Mouse (Mus musculus) limb, embryonic 13.5 days (tissue): ENCODE data around the gene Alpk3. TPM values are rescaled to one million over a fixed set of nuclear protein-coding genes. Genes with fewer than 3 reads are reported as not detected.

Experiments
- polyA plus RNA-seq: library from polyadenylated mRNA; unstranded; fragments of >200 nt; fragmentation: Nextera tagmentation; extraction: Ambion mirVana; gene quantifications from 2 replicates; pipeline ENCODE4 v1.2.1, GENCODE M21; 2015

Alpk3 gene
- polyA plus RNA-seq, 1 experiment from 2014 or later = 2.4 TPM

Other genes starting within 250 kb of the Alpk3 start
- gene Iqgap1, start 231.6 kb upstream of the Alpk3 start, polyA plus RNA-seq = 50.1 and 52.9 TPM in 2 replicates
- 3.6 and 4.5 TPM in 2 replicates for gene Zscan2, start 196.7 kb upstream of the Alpk3 start, polyA plus RNA-seq
- 32.5 TPM in 2 replicates for gene Wdr73, start 156.3 kb upstream of the Alpk3 start, polyA plus RNA-seq
- 6.1 and 6.5 TPM in 2 replicates for gene Nmb, start 152.5 kb upstream of the Alpk3 start, polyA plus RNA-seq
- gene Sec11a, start 109.8 kb upstream of the Alpk3 start, polyA plus RNA-seq = 251 and 256 TPM in 2 replicates
- 10.4 and 12.9 TPM in 2 replicates for gene Zfp592, start 63.9 kb upstream of the Alpk3 start, polyA plus RNA-seq
- gene Slc28a1, start 57.2 kb downstream of the Alpk3 start, polyA plus RNA-seq = 0.06 and 0.13 TPM in 2 replicates
- 3.9 and 4.8 TPM in 2 replicates for gene Pde8a, start 156.0 kb downstream of the Alpk3 start, polyA plus RNA-seq